Mouse (Mus musculus): ENCODE results near the gene Znrf3. TPM values are rescaled to one million over a fixed set of nuclear protein-coding genes. Genes with fewer than 3 reads are reported as not detected.
A peak's percentile ranks its signal among the peaks of the same experiment; 100 is the strongest.

The Znrf3 gene
- total RNA-seq, 1 experiment from 2014 or later, result 1.3 TPM

GRCm38 (mm10) chr11:5412644-5413190, 31.9 kb downstream of the Znrf3 start:
- no peak for ATAC-seq (ENCODE audit: extremely low read depth, insufficient number of reproducible peaks, low FRiP score, poor library complexity, severe bottlenecking)

- ATAC-seq (ENCODE audit: extremely low read depth, insufficient number of reproducible peaks, low FRiP score, poor library complexity, severe bottlenecking), result 0 out of 2 replicates have a peak, but pooled peaks have one; percentile 36
Measured at GRCm38 (mm10) chr11:5411577-5411976, 33.1 kb downstream of the Znrf3 start.

- ATAC-seq (ENCODE audit: extremely low read depth, insufficient number of reproducible peaks, low FRiP score, poor library complexity, severe bottlenecking), result no peak
Measured at GRCm38 (mm10) chr11:5404180-5404579, 40.5 kb downstream of the Znrf3 start.

GRCm38 (mm10) chr11:5402127-5402733, 42.4 kb downstream of the Znrf3 start:
- no peak for ATAC-seq (ENCODE audit: extremely low read depth, insufficient number of reproducible peaks, low FRiP score, poor library complexity, severe bottlenecking)

GRCm38 (mm10) chr11:5398301-5399053, 46.2 kb downstream of the Znrf3 start:
- ATAC-seq (ENCODE audit: extremely low read depth, insufficient number of reproducible peaks, low FRiP score, poor library complexity, severe bottlenecking), result no peak

GRCm38 (mm10) chr11:5390969-5391831, 53.4 kb downstream of the Znrf3 start:
- ATAC-seq (ENCODE audit: extremely low read depth, insufficient number of reproducible peaks, low FRiP score, poor library complexity, severe bottlenecking), result no peak

GRCm38 (mm10) chr11:5382652-5383051, 62.0 kb downstream of the Znrf3 start:
- no peak for ATAC-seq (ENCODE audit: extremely low read depth, insufficient number of reproducible peaks, low FRiP score, poor library complexity, severe bottlenecking)

- ATAC-seq (ENCODE audit: extremely low read depth, insufficient number of reproducible peaks, low FRiP score, poor library complexity, severe bottlenecking), result no peak
Measured at GRCm38 (mm10) chr11:5381226-5381625, 63.4 kb downstream of the Znrf3 start.

GRCm38 (mm10) chr11:5380275-5380674, 64.4 kb downstream of the Znrf3 start:
- ATAC-seq (ENCODE audit: extremely low read depth, insufficient number of reproducible peaks, low FRiP score, poor library complexity, severe bottlenecking), result no peak

- peak; percentile 85 for ATAC-seq (ENCODE audit: extremely low read depth, insufficient number of reproducible peaks, low FRiP score, poor library complexity, severe bottlenecking)
Measured at GRCm38 (mm10) chr11:5369176-5369575, 75.5 kb downstream of the Znrf3 start.

GRCm38 (mm10) chr11:5368492-5368891, 76.2 kb downstream of the Znrf3 start:
- ATAC-seq (ENCODE audit: extremely low read depth, insufficient number of reproducible peaks, low FRiP score, poor library complexity, severe bottlenecking), result no peak

- ATAC-seq (ENCODE audit: extremely low read depth, insufficient number of reproducible peaks, low FRiP score, poor library complexity, severe bottlenecking), result no peak
Measured at GRCm38 (mm10) chr11:5355266-5355764, 89.3 kb downstream of the Znrf3 start.

GRCm38 (mm10) chr11:5354753-5355152, 89.9 kb downstream of the Znrf3 start:
- no peak for ATAC-seq (ENCODE audit: extremely low read depth, insufficient number of reproducible peaks, low FRiP score, poor library complexity, severe bottlenecking)

GRCm38 (mm10) chr11:5353032-5353431, 91.6 kb downstream of the Znrf3 start:
- no peak for ATAC-seq (ENCODE audit: extremely low read depth, insufficient number of reproducible peaks, low FRiP score, poor library complexity, severe bottlenecking)

GRCm38 (mm10) chr11:5349483-5349882, 95.2 kb downstream of the Znrf3 start:
- ATAC-seq (ENCODE audit: extremely low read depth, insufficient number of reproducible peaks, low FRiP score, poor library complexity, severe bottlenecking), result no peak

- ATAC-seq (ENCODE audit: extremely low read depth, insufficient number of reproducible peaks, low FRiP score, poor library complexity, severe bottlenecking), result no peak
Measured at GRCm38 (mm10) chr11:5346845-5347640, 97.6 kb downstream of the Znrf3 start.

GRCm38 (mm10) chr11:5343748-5344147, 100.9 kb downstream of the Znrf3 start:
- no peak for ATAC-seq (ENCODE audit: extremely low read depth, insufficient number of reproducible peaks, low FRiP score, poor library complexity, severe bottlenecking)

GRCm38 (mm10) chr11:5339732-5340131, 104.9 kb downstream of the Znrf3 start:
- no peak for ATAC-seq (ENCODE audit: extremely low read depth, insufficient number of reproducible peaks, low FRiP score, poor library complexity, severe bottlenecking)
